Mouse (Mus musculus) limb, embryonic 13.5 days (tissue): ENCODE data around the gene Krtap21-1. TPM values are rescaled to one million over a fixed set of nuclear protein-coding genes. Genes with fewer than 3 reads are reported as not detected.

Experiments used
- ATAC-seq: fragments of 200-750 bp; cut with Nextera tagmentation; 2 replicates; pipeline ENCODE4 v1.8.0; 2017; ENCODE audit warnings: low read depth, moderate number of reproducible peaks, moderate TSS enrichment; ENCODE audit not compliant: low FRiP score
- H3K27ac ChIP-seq: fragments of 300-500 bp; sonication (generic); 2 replicates; pipeline ENCODE4 v1.5.1; 2015; ENCODE audit warnings: inconsistent platforms, mild to moderate bottlenecking, moderate library complexity
- H3K27me3 ChIP-seq: fragments of 300-500 bp; sonication (generic); 2 replicates; pipeline ENCODE4 v1.6.1; 2015; ENCODE audit warnings: mild to moderate bottlenecking, inconsistent platforms
- H3K36me3 ChIP-seq: fragments of 300-500 bp; sonication (generic); 2 replicates; pipeline ENCODE4 v1.6.1; 2015; ENCODE audit warnings: inconsistent platforms, mild to moderate bottlenecking, moderate library complexity
- H3K4me1 ChIP-seq: fragments of 300-500 bp; sonication (generic); 2 replicates; pipeline ENCODE4 v1.6.1; 2015; ENCODE audit warnings: inconsistent platforms
- H3K4me2 ChIP-seq: fragments of 300-500 bp; sonication (generic); replicated peaks from 2 replicates; pipeline ENCODE4 v1.6.1; 2015; ENCODE audit warnings: inconsistent platforms, mild to moderate bottlenecking, moderate library complexity
- H3K4me3 ChIP-seq: fragments of 300-500 bp; sonication (generic); 2 replicates; pipeline ENCODE4 v1.5.1; 2015; ENCODE audit warnings: moderate library complexity, mild to moderate bottlenecking, inconsistent platforms
- H3K9ac ChIP-seq: fragments of 300-500 bp; sonication (generic); 2 replicates; pipeline ENCODE4 v1.6.1; 2015; ENCODE audit warnings: mild to moderate bottlenecking, inconsistent platforms
- H3K9me3 ChIP-seq: fragments of 300-500 bp; sonication (generic); 2 replicates; pipeline ENCODE4 v1.6.1; 2016; ENCODE audit warnings: inconsistent platforms
- WGBS: fragments of 180-500 bp; shearing (Covaris S2); methylation state at CpG from one replicate; pipeline ENCODE4 v1.1.7; 2015; 5-methylcytosine and 5-hydroxymethylcytosine counted together
- polyA plus RNA-seq: library from polyadenylated mRNA; unstranded; fragments of >200 nt; fragmentation: Nextera tagmentation; extraction: Ambion mirVana; gene quantifications from 2 replicates; pipeline ENCODE4 v1.2.1, GENCODE M21; 2015

Krtap21-1 gene
- not detected in 2 replicates for polyA plus RNA-seq

DNA sequence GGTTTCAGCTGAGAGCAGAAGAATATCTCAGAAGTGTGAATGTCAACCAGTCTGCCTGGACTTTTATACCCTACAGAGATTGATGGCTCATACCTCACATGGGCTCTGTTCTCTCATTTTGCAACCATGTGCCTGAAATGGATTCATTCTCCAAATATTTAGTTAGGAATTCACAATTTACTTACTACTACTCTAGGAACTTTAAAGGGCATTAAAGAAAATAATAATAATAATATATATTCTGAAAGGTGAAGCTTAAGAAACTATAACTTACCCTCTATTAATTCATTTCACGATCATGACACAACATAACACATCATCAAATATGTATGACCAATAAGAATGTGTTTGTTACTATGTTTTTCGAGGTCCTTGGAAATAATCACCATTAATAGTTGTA is at the start of gene Krtap21-1:
Krtap21-1 (minus strand) TSS at position 101 of the 400 bp plus-strand sequence.
- no peaks in the 10 kb centered on the region for H3K4me1 ChIP-seq
- no peak within 1 kb of the TSS for H3K27ac ChIP-seq
- H3K9ac ChIP-seq, result no peak within 1 kb of the TSS
- WGBS, result 77% methylated on average over 2 of the region's 2 CpGs
- no peak within 1 kb of the TSS for H3K4me2 ChIP-seq
- no peaks in the 10 kb centered on the region for H3K36me3 ChIP-seq
- ATAC-seq, result no peak
- no peaks in the 10 kb centered on the region for H3K9me3 ChIP-seq
- no peak within 1 kb of the TSS for H3K4me3 ChIP-seq
- no peaks in the 10 kb centered on the region for H3K27me3 ChIP-seq

DNA sequence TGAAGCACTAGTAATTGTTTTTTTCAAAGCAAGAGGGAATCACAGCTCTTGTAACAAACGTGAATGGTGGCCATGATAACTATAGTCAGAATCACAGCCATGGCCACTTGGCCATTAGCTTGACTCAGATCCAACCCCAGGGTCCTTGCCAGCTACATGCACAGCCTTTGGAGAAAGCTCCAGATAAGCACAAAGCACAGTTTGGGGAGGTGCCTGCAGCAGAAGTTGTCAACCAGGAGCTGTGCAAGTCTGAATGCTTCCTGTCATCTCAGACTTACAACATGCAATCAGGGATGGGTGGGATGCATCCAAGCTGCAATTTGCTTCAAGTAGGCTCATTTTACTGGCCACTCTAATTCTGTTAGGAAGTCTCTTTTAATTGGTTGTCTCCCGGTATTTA is 25.9 kb upstream of the Krtap21-1 start:
- Histone ChIP-seq H3K36me3 (no peaks in the 10 kb centered on the region), H3K4me2 (no peak overlapping the region), H3K27me3 (no peaks in the 10 kb centered on the region), H3K27ac (no peak overlapping the region), H3K9me3 (peaks cover 6% of the 10 kb centered on the region), H3K4me1 (no peaks in the 10 kb centered on the region), H3K4me3 (no peak overlapping the region), H3K9ac (no peak overlapping the region)
- no peak for ATAC-seq
- WGBS, result 81% methylated on average over 2 of the region's 2 CpGs

DNA sequence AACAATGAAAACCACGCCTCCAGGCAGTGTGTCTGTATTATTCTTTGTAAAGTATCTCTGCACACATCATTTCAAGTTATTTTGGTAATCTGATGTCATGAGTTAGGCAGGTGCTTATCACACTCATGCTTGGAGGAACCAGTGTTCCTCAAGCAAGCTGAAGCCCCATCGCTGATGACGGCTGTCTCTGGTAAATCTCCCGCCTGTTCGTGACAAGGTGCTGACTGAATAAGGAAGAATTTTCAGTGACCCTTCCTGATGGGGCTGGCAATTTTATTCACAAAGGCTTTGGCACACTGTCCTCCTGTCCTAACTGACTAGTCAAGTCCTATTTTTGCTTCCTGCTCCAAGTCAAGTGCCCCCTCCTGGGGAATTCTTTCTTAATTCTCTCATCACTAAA is 21.6 kb upstream of the Krtap21-1 start:
- H3K27me3 ChIP-seq, result no peaks in the 10 kb centered on the region
- H3K9me3 ChIP-seq, result peaks cover 6% of the 10 kb centered on the region
- no peak overlapping the region for H3K4me2 ChIP-seq
- H3K4me3 ChIP-seq, result no peak overlapping the region
- H3K9ac ChIP-seq, result no peak overlapping the region
- no peaks in the 10 kb centered on the region for H3K36me3 ChIP-seq
- 88% methylated on average over 5 of the region's 5 CpGs for WGBS
- no peaks in the 10 kb centered on the region for H3K4me1 ChIP-seq
- H3K27ac ChIP-seq, result no peak overlapping the region
- no peak for ATAC-seq

DNA sequence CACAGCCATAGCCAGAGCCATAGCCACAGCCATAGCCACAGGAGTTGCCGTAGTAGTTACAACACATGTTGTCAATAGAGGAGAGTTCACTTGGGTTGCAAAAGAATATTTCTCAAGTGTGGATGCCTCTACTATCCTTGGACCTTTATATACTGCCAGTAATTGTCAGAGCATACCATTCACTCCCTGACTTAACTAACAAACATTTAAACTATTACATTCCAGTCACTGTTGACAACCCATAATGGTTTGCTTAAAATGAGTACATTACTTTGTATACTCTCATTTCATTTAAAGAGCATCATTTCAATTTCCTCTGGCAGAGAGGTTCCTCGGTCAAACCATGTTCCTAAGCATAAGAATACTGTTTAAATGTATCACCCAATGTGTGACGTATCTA is 16.3 kb upstream of the Krtap21-1 start, which contains the start of gene Krtap6-2:
Krtap6-2 (minus strand) TSS at position 101 of the 400 bp plus-strand sequence.
- Histone ChIP-seq H3K9me3 (no peaks in the 10 kb centered on the region), H3K4me3 (no peak within 1 kb of the TSS), H3K9ac (no peak within 1 kb of the TSS), H3K4me2 (no peak within 1 kb of the TSS), H3K4me1 (no peaks in the 10 kb centered on the region), H3K36me3 (no peaks in the 10 kb centered on the region), H3K27me3 (no peaks in the 10 kb centered on the region), H3K27ac (no peak within 1 kb of the TSS)
- WGBS, result 94% methylated on average over 3 of the region's 3 CpGs
- ATAC-seq, result no peak

DNA sequence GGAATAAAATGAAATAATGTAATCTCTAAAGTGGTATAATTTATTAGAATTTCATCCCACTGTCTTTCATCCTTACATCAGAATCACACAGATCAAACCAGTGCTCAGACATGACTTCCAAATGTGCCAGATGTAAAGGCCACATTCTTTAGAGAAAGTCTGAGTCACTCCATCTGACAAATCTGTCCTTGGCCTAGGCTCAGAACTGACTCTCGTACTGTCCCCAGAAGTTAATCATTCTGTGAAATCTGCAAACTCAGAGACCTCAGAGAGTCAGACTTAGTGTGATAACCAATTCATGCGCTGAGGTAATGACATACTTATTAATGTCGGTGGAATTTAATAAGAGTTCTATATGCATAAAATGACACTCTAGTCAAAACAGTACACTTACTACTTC is 12.6 kb upstream of the Krtap21-1 start:
- Histone ChIP-seq H3K27ac (no peak overlapping the region), H3K36me3 (no peaks in the 10 kb centered on the region), H3K4me3 (no peak overlapping the region), H3K4me1 (no peaks in the 10 kb centered on the region), H3K9ac (no peak overlapping the region), H3K4me2 (no peak overlapping the region), H3K9me3 (no peaks in the 10 kb centered on the region), H3K27me3 (no peaks in the 10 kb centered on the region)
- WGBS, result 86% methylated on average over 3 of the region's 3 CpGs
- ATAC-seq, result no peak

DNA sequence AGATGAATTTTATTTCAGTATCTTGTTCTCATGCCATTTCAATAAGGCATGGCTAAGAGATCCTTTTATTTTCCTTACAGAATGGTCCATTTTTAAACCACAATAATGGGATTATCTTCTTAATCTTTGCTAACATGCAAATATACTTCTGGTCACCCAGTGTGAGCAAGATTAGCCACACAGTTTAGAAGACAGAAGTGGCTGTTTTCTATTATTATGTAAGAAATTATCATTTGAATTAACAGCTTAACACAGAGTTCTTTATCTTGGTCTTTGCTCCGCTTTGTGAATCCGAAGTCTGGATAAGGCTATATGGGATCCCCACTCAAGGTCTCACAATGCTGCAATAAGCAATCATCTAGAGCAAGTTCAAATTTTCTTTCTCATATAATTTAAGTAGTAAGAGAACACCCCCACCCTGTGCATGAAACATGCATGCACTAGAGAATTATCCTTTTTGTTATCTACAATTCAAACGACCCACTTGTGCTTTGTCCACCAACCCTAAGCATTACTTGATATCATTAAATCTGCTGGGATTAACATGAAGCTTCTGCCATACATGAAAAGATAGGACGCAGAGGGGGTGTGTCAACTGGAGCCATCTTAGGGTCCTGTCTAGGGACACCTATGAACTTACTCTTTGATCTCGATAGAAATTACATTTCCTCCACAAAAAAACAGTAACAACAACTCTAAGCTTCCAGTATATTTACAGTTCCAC is 6.8 kb upstream of the Krtap21-1 start:
- Histone ChIP-seq H3K9me3 (no peaks in the 10 kb centered on the region), H3K36me3 (no peaks in the 10 kb centered on the region), H3K27me3 (no peaks in the 10 kb centered on the region), H3K4me3 (no peak overlapping the region), H3K9ac (no peak overlapping the region), H3K27ac (no peak overlapping the region), H3K4me2 (no peak overlapping the region), H3K4me1 (no peaks in the 10 kb centered on the region)
- 88% methylated on average over 5 of the region's 5 CpGs for WGBS
- ATAC-seq, result no peak

DNA sequence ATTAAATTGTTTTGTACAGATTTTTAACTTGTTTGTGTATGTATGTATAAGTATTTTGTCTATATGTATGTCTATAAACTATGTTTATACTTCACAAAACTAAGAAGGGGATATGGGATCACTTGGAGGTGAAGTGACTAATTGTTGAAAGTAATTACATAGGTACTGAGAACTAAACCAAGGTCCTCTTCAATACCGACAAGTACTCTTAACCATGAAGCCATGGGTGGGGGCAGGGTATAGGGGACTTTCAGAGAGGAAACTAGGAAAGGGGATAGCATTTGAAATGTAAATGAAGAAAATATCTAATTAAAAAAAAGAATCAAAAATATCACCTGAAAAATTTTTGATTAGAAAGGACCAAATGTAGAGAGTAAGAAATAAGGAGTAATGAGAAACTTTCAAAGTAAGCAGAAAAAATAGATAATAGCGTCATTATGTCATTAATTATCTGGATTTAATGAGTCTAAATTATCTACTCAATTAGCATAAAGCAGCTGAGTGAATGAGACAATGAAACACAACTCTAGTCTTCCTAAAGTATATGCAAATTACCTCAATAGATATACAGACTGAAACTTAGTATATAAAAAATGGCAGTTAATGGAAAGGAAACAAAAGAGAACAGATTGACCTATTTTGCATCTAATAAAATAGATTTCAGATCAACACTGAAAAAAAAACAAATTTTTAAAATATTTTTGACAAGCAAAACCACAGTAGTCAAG is 30.8 kb downstream of the Krtap21-1 start:
- Histone ChIP-seq H3K9me3 (no peaks in the 10 kb centered on the region; the same call in 1 of the 2 replicates), H3K4me1 (no peaks in the 10 kb centered on the region), H3K27ac (no peak overlapping the region), H3K36me3 (no peaks in the 10 kb centered on the region), H3K4me2 (no peak overlapping the region), H3K27me3 (no peaks in the 10 kb centered on the region), H3K4me3 (no peak overlapping the region), H3K9ac (no peak overlapping the region)
- no peak for ATAC-seq
- WGBS, result 82% methylated on average over 2 of the region's 2 CpGs

Other genes with a start within 250 kb of the Krtap21-1 start
- not detected in 2 replicates for gene Gm9789, start 245.9 kb downstream of the Krtap21-1 start, polyA plus RNA-seq
- not detected in 2 replicates for gene Gm7735, start 234.4 kb downstream of the Krtap21-1 start, polyA plus RNA-seq
- gene 1110057P08Rik, start 229.1 kb downstream of the Krtap21-1 start, polyA plus RNA-seq, result not detected in 2 replicates
- gene Krtap20-2, start 198.0 kb downstream of the Krtap21-1 start, polyA plus RNA-seq, result not detected in 2 replicates
- gene Krtap6-2, start 16.2 kb upstream of the Krtap21-1 start, polyA plus RNA-seq, result not detected in 2 replicates
- not detected in 2 replicates for gene Krtap8-1, start 84.1 kb upstream of the Krtap21-1 start, polyA plus RNA-seq
- gene Krtap7-1, start 104.5 kb upstream of the Krtap21-1 start, polyA plus RNA-seq, result not detected in 2 replicates
- not detected in 2 replicates for gene Krtap11-1, start 167.3 kb upstream of the Krtap21-1 start, polyA plus RNA-seq